Mouse (Mus musculus): Measurements from ENCODE around the gene Polr2b. TPM values are rescaled to one million over a fixed set of nuclear protein-coding genes. Genes with fewer than 3 reads are reported as not detected.

Gene Polr2b
- total RNA-seq, 2 experiments from 2014 or later: 34.6 to 38.7 TPM

DNA sequence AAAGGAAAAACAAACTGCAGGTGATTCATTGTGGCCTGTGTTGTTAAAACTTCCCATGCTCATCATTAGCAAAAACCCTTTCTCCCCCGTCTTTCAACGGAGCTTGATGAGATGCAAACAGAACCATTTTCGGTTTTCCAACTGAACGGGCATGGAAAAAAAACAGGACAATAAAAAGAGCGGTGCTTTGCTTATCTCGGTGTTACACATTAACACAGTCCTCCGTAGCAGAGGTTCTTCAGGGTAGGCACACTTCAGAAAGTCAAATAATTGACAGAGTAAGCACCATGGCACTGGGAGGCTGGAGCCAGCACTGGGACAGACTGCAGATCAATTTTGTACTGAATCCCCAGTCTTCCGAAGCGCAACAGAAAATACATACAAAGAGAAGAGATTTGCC is 74.8 kb downstream of the Polr2b start:
- no peak for ATAC-seq (replicated peaks; ENCODE audit: low FRiP score, poor library complexity, severe bottlenecking)

- ATAC-seq (replicated peaks; ENCODE audit: low FRiP score, poor library complexity, severe bottlenecking): no peak
These were observed 75.3 kb downstream of the Polr2b start for GRCm38 (mm10) chr5:77385221-77385620.

- ATAC-seq (replicated peaks; ENCODE audit: low FRiP score, poor library complexity, severe bottlenecking): no peak
These were observed 76.1 kb downstream of the Polr2b start for GRCm38 (mm10) chr5:77385900-77386595.

DNA sequence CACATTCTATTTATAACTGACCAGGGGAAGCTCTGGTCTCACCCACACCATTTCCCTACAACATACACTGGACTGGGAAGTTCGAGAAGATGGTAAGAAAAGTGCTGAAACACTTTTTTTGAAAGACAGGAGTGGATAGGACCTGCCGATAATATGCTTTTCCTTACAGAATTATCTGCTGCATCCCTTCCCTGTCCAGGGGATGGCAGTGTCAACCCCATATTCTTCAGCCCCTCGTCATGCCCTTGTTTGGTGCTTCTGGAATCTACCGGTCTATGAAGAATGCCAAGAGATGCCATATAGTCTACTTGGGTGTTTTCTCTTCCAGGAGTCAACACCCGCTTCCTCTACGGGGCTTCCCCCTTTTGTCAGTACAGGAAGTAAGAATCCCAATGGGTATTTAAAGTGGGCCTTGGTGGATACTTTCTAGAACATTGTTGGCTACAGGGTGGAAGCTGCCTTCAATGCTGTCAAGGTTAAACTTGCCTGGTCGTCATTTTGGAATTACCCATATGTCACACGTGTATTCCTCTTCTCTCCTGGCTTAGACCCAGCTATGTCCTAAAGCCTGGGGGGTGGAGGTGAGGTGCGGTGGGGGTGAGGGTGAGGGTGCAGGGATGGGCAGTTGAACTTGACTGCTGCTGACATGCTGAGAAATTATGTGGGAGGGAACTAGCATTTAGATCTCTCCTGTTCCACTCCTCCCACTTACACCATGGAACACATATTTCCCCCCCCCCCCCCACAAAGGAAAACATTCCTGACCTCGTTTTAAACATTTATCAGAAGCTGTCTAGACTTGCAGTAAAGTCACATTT is 76.9 kb downstream of the Polr2b start:
- no peak for ATAC-seq (replicated peaks; ENCODE audit: low FRiP score, poor library complexity, severe bottlenecking)

DNA sequence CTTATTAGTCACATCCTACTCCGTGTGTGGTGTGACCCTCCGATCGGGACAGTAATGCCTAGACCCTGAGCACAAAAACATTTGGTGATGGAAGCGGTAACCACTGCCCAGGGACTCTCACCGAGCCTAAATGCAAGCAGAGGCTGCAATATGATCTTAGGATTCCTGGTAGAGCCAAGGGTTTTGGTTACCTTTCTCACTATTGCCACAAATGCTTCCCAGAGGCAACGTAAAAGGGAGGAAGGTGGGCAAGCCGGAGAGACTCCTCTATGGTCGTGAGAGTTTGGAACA is 77.4 kb downstream of the Polr2b start:
- ATAC-seq (replicated peaks; ENCODE audit: low FRiP score, poor library complexity, severe bottlenecking): no peak

DNA sequence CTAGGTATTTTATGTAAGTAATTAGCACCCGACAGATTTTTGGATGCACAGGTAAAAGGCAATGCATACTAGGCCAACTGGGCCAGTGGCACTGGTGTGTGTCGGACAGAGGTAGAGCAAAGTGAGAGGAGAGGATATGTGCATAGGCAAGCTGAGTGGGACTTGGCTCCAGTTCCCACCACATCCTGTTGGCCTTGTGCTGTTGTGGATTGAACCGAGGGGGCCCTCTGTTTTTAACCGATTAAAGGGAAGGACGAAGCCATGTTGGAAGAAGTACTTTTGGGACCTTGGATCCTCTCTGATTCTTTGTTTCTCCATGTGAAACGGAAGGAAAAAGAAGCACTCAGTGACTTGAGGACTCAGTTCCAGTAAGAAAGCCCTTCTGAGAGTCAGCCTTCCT is 78.4 kb downstream of the Polr2b start:
- ATAC-seq (replicated peaks; ENCODE audit: low FRiP score, poor library complexity, severe bottlenecking): no peak

DNA sequence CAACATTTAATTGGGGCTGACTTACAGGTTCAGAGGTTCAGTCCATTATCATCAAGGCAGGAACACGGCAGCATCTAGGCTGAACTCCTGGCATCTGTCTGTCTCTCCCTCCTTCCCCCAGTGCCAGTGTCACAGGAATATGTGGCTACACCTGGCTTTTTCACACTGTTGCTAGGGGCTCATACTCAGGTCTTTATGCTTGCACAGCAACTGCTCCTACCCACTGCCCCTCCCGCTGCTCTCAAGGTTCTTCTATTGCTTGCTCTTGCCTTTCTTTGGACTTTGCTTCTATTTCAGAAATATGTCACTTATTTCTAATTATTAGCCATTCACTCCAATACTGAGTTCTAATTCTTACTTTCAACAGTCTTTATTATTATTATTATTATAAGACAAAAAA is 80.3 kb downstream of the Polr2b start:
- ATAC-seq (replicated peaks; ENCODE audit: low FRiP score, poor library complexity, severe bottlenecking): no peak

DNA sequence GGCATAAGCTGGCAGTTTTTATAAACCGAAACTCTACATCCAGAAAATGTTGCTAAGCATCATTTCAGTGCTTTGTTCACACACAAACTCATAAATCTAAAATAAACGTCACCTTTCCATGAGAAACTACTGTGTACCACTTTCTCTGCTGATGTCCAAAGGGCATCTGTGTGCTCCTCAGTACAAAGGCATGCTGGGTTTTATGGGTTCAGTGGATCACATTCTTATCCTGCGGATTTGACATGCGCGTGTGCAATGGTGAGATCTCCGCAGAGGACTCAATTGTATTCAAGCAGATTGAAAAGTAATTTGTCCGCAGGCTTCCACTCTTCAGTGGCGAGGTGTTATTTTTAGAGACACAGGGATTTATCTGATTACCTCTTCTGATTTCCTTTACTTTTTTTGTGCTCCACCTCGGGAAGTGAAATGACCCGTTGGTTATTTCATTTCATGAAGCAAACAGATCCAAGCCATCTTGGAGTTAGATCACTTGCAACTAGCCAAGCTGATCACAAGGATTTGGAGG is 83.2 kb downstream of the Polr2b start:
- ATAC-seq (replicated peaks; ENCODE audit: low FRiP score, poor library complexity, severe bottlenecking): no peak

- no peak for ATAC-seq (replicated peaks; ENCODE audit: low FRiP score, poor library complexity, severe bottlenecking)
These were observed 84.2 kb downstream of the Polr2b start for GRCm38 (mm10) chr5:77393990-77394618.

DNA sequence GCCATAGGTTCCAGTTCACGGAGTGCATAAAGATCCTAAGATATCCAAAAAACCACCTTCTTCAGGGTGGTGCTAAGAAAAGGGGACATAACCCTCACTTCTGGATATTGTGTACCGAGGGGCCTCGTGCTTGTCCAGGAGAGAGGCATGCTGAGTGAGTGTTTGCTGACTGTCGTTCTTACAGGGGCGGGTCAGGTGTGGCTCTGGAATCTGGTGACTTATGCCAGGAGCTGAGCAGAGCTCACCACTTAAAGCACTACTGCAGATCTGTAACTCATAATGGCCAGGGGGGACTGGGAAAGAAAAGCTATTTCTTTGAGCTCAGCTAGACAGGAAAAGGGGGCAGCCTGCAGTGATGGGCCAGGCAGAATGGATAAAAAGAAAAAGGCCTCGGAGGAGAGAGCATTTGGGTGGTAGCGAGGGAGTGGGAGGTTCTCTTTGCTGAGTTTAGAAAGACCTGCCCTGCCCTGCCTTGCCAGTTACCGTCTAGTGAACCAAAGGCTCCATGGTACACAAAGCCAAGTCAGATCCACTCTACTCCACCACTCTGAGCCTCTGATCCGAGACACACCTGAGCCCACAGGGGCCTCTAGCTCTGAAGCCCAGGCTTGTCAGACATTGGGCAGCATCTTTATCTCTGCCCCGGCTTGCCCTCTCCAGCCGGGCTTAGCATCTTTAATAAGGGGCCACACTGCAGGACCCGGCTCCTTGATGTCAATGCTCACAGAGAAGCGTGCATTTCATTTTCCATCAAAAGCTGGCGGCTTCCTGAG is 88.5 kb downstream of the Polr2b start:
- no peak for ATAC-seq (replicated peaks; ENCODE audit: low FRiP score, poor library complexity, severe bottlenecking)

Other genes with a start within 250 kb of the Polr2b start
- 11.3 TPM in 1 of 2 replicates, not detected in the other for gene Hopx, start 195.0 kb upstream of the Polr2b start, total RNA-seq (2015; ENCODE audit: low replicate concordance)
- 3.3 and 6.4 TPM in 2 replicates for gene Hopx, start 195.0 kb upstream of the Polr2b start, total RNA-seq (2017; ENCODE audit: low replicate concordance)
- not detected in 2 replicates for gene Spink2, start 98.7 kb upstream of the Polr2b start, total RNA-seq (2015; ENCODE audit: low replicate concordance)
- not detected in 2 replicates for gene Spink2, start 98.7 kb upstream of the Polr2b start, total RNA-seq (2017; ENCODE audit: low replicate concordance)
- 8.4 and 10.8 TPM in 2 replicates for gene Rest, start 44.7 kb upstream of the Polr2b start, total RNA-seq (2015; ENCODE audit: low replicate concordance)
- gene Rest, start 44.7 kb upstream of the Polr2b start, total RNA-seq (2017; ENCODE audit: low replicate concordance): 8.5 and 12.5 TPM in 2 replicates
- gene Noa1, start 63 bp upstream of the Polr2b start, total RNA-seq (2015; ENCODE audit: low replicate concordance): 4.4 and 32.6 TPM in 2 replicates
- 2.4 and 6.6 TPM in 2 replicates for gene Noa1, start 63 bp upstream of the Polr2b start, total RNA-seq (2017; ENCODE audit: low replicate concordance)
- 0.84 TPM in 1 of 2 replicates, not detected in the other for gene Igfbp7, start 97.9 kb downstream of the Polr2b start, total RNA-seq (2015; ENCODE audit: low replicate concordance)
- 0.70 and 0.77 TPM in 2 replicates for gene Igfbp7, start 97.9 kb downstream of the Polr2b start, total RNA-seq (2017; ENCODE audit: low replicate concordance)

All from erythroblast, adult 5-6 weeks (primary cell).